Mouse (Mus musculus) heart, adult 2 months (tissue): Measurements from ENCODE around the gene Gm49384. TPM values are rescaled to one million over a fixed set of nuclear protein-coding genes. Genes with fewer than 3 reads are reported as not detected.
"Not testable (repeated sequence)": the region's sequence is repeated elsewhere in the genome, so short reads cannot be mapped to it uniquely, and the experiment has no call there.

Experiments used
- DNase-seq, 2 experiments: peaks; one replicate each; pipeline ENCODE4 v3.0.0; 2021
- H3K27ac ChIP-seq: fragments of 200-600 bp; 2 replicates; pipeline ENCODE4 v1.8.1; 2022
- H3K27me3 ChIP-seq: fragments of 200-500 bp; 2 replicates; pipeline ENCODE4 v1.6.1; 2012; ENCODE audit warnings: mild to moderate bottlenecking, low read length, inconsistent platforms, mixed read lengths; ENCODE audit not compliant: control insufficient read depth, insufficient read depth
- H3K36me3 ChIP-seq: fragments of 200-500 bp; 2 replicates; pipeline ENCODE4 v1.6.1; 2012; ENCODE audit warnings: low read length, inconsistent platforms; ENCODE audit not compliant: control insufficient read depth, insufficient read depth
- H3K4me1 ChIP-seq: fragments of 200-500 bp; 2 replicates; pipeline ENCODE4 v1.6.1; 2011; ENCODE audit warnings: low read length; ENCODE audit not compliant: control insufficient read depth, insufficient read depth
- H3K4me3 ChIP-seq: fragments of 200-600 bp; 2 replicates; pipeline ENCODE4 v1.8.1; 2022
- H3K79me2 ChIP-seq: fragments of 200-500 bp; replicated peaks from 2 replicates; pipeline ENCODE4 v1.6.1; 2012; ENCODE audit warnings: mild to moderate bottlenecking, inconsistent platforms, low read length, moderate library complexity, mixed read lengths; ENCODE audit not compliant: control insufficient read depth, insufficient read depth
- H3K9ac ChIP-seq: fragments of 200-500 bp; 2 replicates; pipeline ENCODE4 v1.6.1; 2012; ENCODE audit warnings: low read depth, mild to moderate bottlenecking, control low read depth, inconsistent platforms, low read length, mixed read lengths
- CTCF ChIP-seq: fragments of 200-600 bp; IDR thresholded peaks from 2 replicates; pipeline ENCODE4 v1.8.1; 2022; ENCODE audit warnings: antibody characterized with exemption, mild to moderate bottlenecking, moderate library complexity
- EP300 ChIP-seq: fragments of 200-500 bp; IDR thresholded peaks from 2 replicates; pipeline ENCODE4 v1.6.1; 2011; ENCODE audit warnings: low read depth, low read length, control low read depth; ENCODE audit not compliant: insufficient read depth
- POLR2A ChIP-seq: fragments of 200-500 bp; IDR thresholded peaks from 2 replicates; pipeline ENCODE4 v1.6.1; 2011; ENCODE audit warnings: mild to moderate bottlenecking, low read depth, low read length, control low read depth; ENCODE audit not compliant: insufficient read depth
- WGBS: fragments of 180-500 bp; shearing (Covaris S2); methylation state at CpG from one replicate; pipeline ENCODE4 v1.1.7; 2018; 5-methylcytosine and 5-hydroxymethylcytosine counted together
- intact Hi-C: fragments of 180-260 bp; cut with DNase I; formaldehyde crosslinking; loops from one replicate; pipeline ENCODE4 v1.15.1; 2025
- polyA plus RNA-seq: library from polyadenylated mRNA; depleted of rRNA; stranded (reverse); fragments of >200 nt; gene quantifications from 2 replicates; pipeline ENCODE4 v1.2.3, GENCODE M21; 2012
- total RNA-seq, 2 experiments: library from RNA; stranded (reverse); gene quantifications; 2 replicates each; pipeline ENCODE4 v1.2.3; 2021

Gene Gm49384
- total and polyA plus RNA-seq, 3 experiments = 1.7 to 1.8 TPM; not detected in 1

DNA sequence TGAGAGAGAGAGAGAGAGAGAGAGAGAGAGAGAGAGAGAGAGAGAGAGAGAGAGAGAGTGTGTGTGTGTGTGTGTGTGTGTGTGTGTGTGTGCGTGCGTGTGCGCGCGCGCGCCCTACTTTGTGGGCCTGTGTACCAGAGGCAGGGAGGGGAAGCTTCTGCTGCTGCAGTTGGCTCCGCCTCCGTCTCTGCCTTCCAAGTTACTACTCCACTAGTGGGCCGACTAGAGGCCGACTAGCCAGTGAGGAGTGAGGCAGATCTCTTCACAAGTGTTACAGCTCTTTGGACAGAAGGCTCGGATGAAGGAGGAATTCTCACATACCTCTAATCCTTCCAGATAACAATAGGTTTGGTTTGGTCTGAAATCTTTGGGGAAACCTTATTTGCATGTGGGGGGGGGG lies 24.7 kb downstream of the Gm49384 start:
- no peak overlapping the region for H3K27ac ChIP-seq
- H3K4me3 ChIP-seq = no peak overlapping the region
- no peak for DNase-seq
- intact Hi-C loops = no loop called here
- H3K27me3 ChIP-seq = no peaks in the 10 kb centered on the region
- no peak for TF ChIP-seq EP300
- TF ChIP-seq CTCF = no peak
- TF ChIP-seq POLR2A = no peak
- H3K4me1 ChIP-seq = no peaks in the 10 kb centered on the region
- peaks cover 2% of the 10 kb centered on the region for H3K36me3 ChIP-seq
- WGBS = 75% methylated on average over 12 of the region's 12 CpGs
- no peaks in the 10 kb centered on the region for H3K79me2 ChIP-seq
- H3K9ac ChIP-seq = no peak overlapping the region

DNA sequence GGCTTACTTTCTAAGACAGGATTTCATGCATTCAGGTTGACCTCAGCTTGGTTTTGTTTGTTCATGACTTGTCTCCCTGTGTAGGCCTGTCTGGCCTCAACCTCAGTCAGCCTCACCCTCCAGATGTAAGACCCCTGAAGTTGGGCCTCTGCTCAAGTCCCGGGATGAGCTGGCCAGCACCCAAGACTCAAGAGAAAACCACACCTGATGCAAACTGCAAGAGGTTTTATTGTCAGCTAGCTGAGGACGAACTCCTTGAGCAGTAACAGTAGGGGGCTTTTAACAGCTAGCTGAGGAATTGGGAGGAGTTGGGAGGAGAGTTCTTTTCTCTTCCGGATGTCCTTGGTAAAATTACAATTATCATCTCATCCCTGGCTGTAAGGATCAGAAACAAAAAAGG lies 26.5 kb downstream of the Gm49384 start:
- no peaks in the 10 kb centered on the region for H3K27me3 ChIP-seq
- TF ChIP-seq EP300 (no peak), POLR2A (no peak), CTCF (no peak)
- no peak overlapping the region for H3K4me3 ChIP-seq
- intact Hi-C loops = no loop called here
- WGBS = 92% methylated on average over 3 of the region's 3 CpGs
- DNase-seq = no peak
- no peaks in the 10 kb centered on the region for H3K4me1 ChIP-seq
- H3K9ac ChIP-seq = no peak overlapping the region
- no peaks in the 10 kb centered on the region for H3K79me2 ChIP-seq
- no peak overlapping the region for H3K27ac ChIP-seq
- peaks cover 2% of the 10 kb centered on the region for H3K36me3 ChIP-seq

GRCm38 (mm10) chr12:69175975-69176374 lies 28.1 kb downstream of the Gm49384 start:
- no peak overlapping the region for H3K4me3 ChIP-seq
- no peak overlapping the region for H3K9ac ChIP-seq
- DNase-seq = no peak
- H3K27me3 ChIP-seq = no peaks in the 10 kb centered on the region
- intact Hi-C loops = no loop called here
- 91% methylated on average over 3 of the region's 3 CpGs for WGBS
- no peaks in the 10 kb centered on the region for H3K4me1 ChIP-seq
- H3K36me3 ChIP-seq = no peaks in the 10 kb centered on the region
- H3K27ac ChIP-seq = no peak overlapping the region
- no peaks in the 10 kb centered on the region for H3K79me2 ChIP-seq
- no peak for TF ChIP-seq EP300
- no peak for TF ChIP-seq POLR2A
- no peak for TF ChIP-seq CTCF

GRCm38 (mm10) chr12:69171307-69171706 lies 32.8 kb downstream of the Gm49384 start:
- no peak overlapping the region for H3K4me3 ChIP-seq
- TF ChIP-seq EP300 (no peak), POLR2A (no peak), CTCF (no peak)
- WGBS = 86% methylated on average over 2 of the region's 2 CpGs
- H3K9ac ChIP-seq = no peak overlapping the region
- H3K27ac ChIP-seq = no peak overlapping the region
- H3K36me3 ChIP-seq = no peaks in the 10 kb centered on the region
- H3K4me1 ChIP-seq = no peaks in the 10 kb centered on the region
- H3K27me3 ChIP-seq = no peaks in the 10 kb centered on the region
- H3K79me2 ChIP-seq = no peaks in the 10 kb centered on the region
- DNase-seq = no peak
- intact Hi-C loops = no loop called here

DNA sequence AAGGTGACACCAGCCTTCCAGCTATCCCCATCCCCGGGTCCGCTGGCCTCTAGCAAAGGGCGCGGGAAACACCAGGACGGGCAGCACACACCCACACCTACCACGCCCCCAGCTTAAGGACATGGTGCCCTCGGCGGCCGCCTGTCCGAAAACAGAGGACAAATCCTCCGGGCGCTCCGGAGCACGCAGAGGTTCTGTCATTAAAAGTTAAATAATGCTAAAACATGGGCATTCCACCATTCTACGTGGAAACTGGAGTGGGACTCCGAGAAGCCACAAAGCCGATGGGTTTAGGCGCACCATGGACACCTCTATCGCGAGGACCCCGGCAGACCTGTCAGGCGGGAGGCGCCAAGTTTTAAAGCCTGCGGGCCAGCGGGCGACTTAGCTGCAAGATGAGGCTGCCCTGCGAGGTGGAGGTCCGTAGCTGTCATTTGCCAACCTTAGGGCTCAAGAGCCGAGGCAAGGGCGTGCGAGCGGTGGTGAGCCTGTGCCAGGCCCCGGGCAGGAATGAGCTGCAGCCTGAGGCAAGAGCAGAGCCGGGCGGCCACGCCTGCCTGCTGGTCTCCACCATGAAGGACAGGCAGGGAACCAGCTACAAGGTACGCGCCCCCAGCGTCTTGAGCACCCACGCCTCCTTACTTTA lies 35.5 kb downstream of the Gm49384 start, which contains the start of gene Lrr1:
Lrr1 (plus strand) TSS at position 354 of the 646 bp plus-strand sequence.
- Histone ChIP-seq H3K79me2 (no peaks in the 10 kb centered on the region), H3K27ac (peak within 1 kb of the TSS; percentile 98), H3K9ac (peak within 1 kb of the TSS; percentile 76), H3K4me3 (peak within 1 kb of the TSS; percentile 89), H3K4me1 (no peaks in the 10 kb centered on the region), H3K27me3 (no peaks in the 10 kb centered on the region), H3K36me3 (no peaks in the 10 kb centered on the region)
- intact Hi-C loops = no loop called here
- WGBS = under 1% methylated on average over 40 of the region's 40 CpGs
- peak; percentile 90 to 93 for DNase-seq
- TF ChIP-seq EP300 (peak; percentile 65; the same call in 1 of the 2 replicates), POLR2A (no peak)

DNA sequence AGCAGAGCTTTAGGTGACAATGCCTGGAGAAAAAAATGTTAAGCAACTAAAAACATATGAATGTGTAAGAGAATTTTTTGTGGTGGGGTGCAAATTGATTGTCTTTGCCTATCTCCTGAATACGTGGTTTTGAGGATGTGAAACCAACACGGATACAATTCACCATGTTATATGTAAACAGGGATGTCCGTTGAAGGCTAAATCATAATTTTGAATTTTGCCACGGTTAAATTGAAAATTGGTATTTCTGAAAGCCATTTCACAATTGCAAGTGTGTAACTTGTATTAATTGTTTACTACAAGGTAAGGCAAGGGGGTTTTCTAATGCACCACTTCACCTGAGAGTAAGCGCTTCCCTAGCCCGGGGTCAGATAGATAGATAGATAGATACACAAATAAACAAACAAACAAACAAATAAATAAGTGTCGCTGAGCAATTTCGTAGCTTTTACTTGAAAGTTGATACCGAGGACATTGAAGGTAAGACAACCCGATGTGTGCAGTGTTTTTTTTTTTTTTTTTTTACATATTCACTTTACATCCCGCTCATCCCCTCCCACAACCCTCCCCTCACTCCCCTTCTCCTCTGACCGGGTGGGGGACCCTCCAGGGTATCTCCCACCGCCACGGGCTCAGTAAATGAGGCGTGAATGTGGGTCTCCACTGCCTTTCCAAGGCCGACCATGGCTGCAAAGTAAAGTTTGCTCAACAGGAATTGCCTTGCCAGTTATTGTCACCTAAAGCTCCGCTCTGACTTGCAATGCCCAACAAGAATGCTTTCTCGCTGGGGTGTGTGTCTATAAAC lies 36.2 kb downstream of the Gm49384 start:
- peak overlapping the region; percentile 76 for H3K9ac ChIP-seq
- 8% methylated on average over 18 of the region's 18 CpGs for WGBS
- no peaks in the 10 kb centered on the region for H3K27me3 ChIP-seq
- H3K79me2 ChIP-seq = no peaks in the 10 kb centered on the region
- H3K27ac ChIP-seq = peak overlapping the region; percentile 98
- TF ChIP-seq CTCF (no peak), POLR2A (no peak), EP300 (no peak)
- H3K36me3 ChIP-seq = no peaks in the 10 kb centered on the region
- intact Hi-C loops = no loop called here
- H3K4me3 ChIP-seq = peak overlapping the region; percentile 89
- DNase-seq = no peak
- no peaks in the 10 kb centered on the region for H3K4me1 ChIP-seq

GRCm38 (mm10) chr12:69166861-69167581 lies 37.0 kb downstream of the Gm49384 start:
- intact Hi-C loops, DNase-seq, H3K36me3 ChIP-seq, H3K9ac ChIP-seq, H3K27ac ChIP-seq, H3K79me2 ChIP-seq, H3K27me3 ChIP-seq, H3K4me3 ChIP-seq, H3K4me1 ChIP-seq: not testable (repeated sequence)
- 72% methylated on average over 8 of the region's 8 CpGs for WGBS
